Mouse (Mus musculus) heart, embryonic 15.5 days (tissue): ENCODE results near the gene Rxfp2. TPM values are rescaled to one million over a fixed set of nuclear protein-coding genes. Genes with fewer than 3 reads are reported as not detected.
A peak's percentile ranks its signal among the peaks of the same experiment; 100 is the strongest.

ENCODE experiments used
- ATAC-seq: fragments of 200-750 bp; cut with Nextera tagmentation; replicated peaks from 2 replicates; pipeline ENCODE4 v1.8.0; 2017; ENCODE audit warnings: low read depth, moderate TSS enrichment; ENCODE audit not compliant: insufficient number of reproducible peaks, insufficient read depth, low FRiP score
- H3K27ac ChIP-seq: fragments of 300-500 bp; sonication (generic); 2 replicates; pipeline ENCODE4 v1.5.1; 2015; ENCODE audit warnings: mild to moderate bottlenecking, inconsistent platforms
- H3K27me3 ChIP-seq: fragments of 300-500 bp; sonication (generic); 2 replicates; pipeline ENCODE4 v1.6.1; 2015; ENCODE audit warnings: inconsistent platforms
- H3K36me3 ChIP-seq: fragments of 300-500 bp; sonication (generic); 2 replicates; pipeline ENCODE4 v1.6.1; 2015; ENCODE audit warnings: mild to moderate bottlenecking, inconsistent platforms
- H3K4me1 ChIP-seq: fragments of 300-500 bp; sonication (generic); replicated peaks from 2 replicates; pipeline ENCODE4 v1.6.1; 2015; ENCODE audit warnings: inconsistent platforms
- H3K4me2 ChIP-seq: fragments of 300-500 bp; sonication (generic); 2 replicates; pipeline ENCODE4 v1.6.1; 2015; ENCODE audit warnings: inconsistent platforms, mild to moderate bottlenecking, moderate library complexity
- H3K4me3 ChIP-seq: fragments of 300-500 bp; sonication (generic); 2 replicates; pipeline ENCODE4 v1.5.1; 2015; ENCODE audit warnings: mild to moderate bottlenecking, inconsistent platforms
- H3K9ac ChIP-seq: fragments of 300-500 bp; sonication (generic); 2 replicates; pipeline ENCODE4 v1.6.1; 2015; ENCODE audit warnings: mild to moderate bottlenecking, inconsistent platforms
- H3K9me3 ChIP-seq: fragments of 300-500 bp; sonication (generic); replicated peaks from 2 replicates; pipeline ENCODE4 v1.6.1; 2016; ENCODE audit warnings: inconsistent platforms
- WGBS: fragments of 180-500 bp; shearing (Covaris S2); methylation state at CpG from one replicate; pipeline ENCODE4 v1.1.7; 2015; ENCODE audit warnings: mixed read lengths; 5-methylcytosine and 5-hydroxymethylcytosine counted together
- polyA plus RNA-seq: library from polyadenylated mRNA; unstranded; fragments of >200 nt; fragmentation: Nextera tagmentation; extraction: Ambion mirVana; gene quantifications from 2 replicates; pipeline ENCODE4 v1.2.1, GENCODE M21; 2015

Rxfp2 gene
- polyA plus RNA-seq, 1 experiment from 2014 or later = 0.31 TPM

DNA sequence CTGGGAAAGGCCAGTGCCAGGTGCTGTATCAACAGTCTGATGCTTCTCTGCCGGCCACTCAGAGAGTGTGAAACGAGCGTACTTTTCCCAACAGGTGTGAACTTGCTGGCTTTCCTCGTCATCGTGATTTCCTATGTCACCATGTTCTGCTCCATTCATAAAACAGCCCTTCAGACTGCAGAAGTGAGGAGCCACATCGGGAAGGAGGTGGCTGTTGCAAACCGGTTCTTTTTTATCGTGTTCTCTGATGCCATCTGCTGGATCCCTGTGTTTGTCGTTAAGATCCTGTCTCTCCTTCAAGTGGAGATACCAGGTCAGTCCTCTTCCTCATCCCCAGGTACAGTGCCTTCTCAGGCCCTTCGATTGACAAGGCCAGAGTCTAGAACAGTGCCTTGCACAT, 51.6 kb downstream of the Rxfp2 start:
- Histone ChIP-seq H3K9me3 (no peaks in the 10 kb centered on the region), H3K27me3 (peaks cover 3% of the 10 kb centered on the region; the same call in 1 of the 2 replicates), H3K9ac (no peak overlapping the region), H3K4me3 (no peak overlapping the region), H3K4me1 (no peaks in the 10 kb centered on the region), H3K27ac (no peak overlapping the region), H3K36me3 (no peaks in the 10 kb centered on the region), H3K4me2 (0 out of 2 replicates have a peak overlapping the region, but pooled peaks have one; percentile 2)
- whole genome bisulfite sequencing = 14% methylated on average over 10 of the region's 10 CpGs
- ATAC-seq = no peak

GRCm38 (mm10) chr5:150071738-150072137, 53.3 kb downstream of the Rxfp2 start:
- Histone ChIP-seq H3K9me3 (no peaks in the 10 kb centered on the region), H3K4me3 (no peak overlapping the region), H3K27ac (no peak overlapping the region), H3K4me1 (no peaks in the 10 kb centered on the region), H3K27me3 (peaks cover 3% of the 10 kb centered on the region; the same call in 1 of the 2 replicates), H3K9ac (no peak overlapping the region), H3K4me2 (no peak overlapping the region), H3K36me3 (no peaks in the 10 kb centered on the region)
- ATAC-seq = no peak

DNA sequence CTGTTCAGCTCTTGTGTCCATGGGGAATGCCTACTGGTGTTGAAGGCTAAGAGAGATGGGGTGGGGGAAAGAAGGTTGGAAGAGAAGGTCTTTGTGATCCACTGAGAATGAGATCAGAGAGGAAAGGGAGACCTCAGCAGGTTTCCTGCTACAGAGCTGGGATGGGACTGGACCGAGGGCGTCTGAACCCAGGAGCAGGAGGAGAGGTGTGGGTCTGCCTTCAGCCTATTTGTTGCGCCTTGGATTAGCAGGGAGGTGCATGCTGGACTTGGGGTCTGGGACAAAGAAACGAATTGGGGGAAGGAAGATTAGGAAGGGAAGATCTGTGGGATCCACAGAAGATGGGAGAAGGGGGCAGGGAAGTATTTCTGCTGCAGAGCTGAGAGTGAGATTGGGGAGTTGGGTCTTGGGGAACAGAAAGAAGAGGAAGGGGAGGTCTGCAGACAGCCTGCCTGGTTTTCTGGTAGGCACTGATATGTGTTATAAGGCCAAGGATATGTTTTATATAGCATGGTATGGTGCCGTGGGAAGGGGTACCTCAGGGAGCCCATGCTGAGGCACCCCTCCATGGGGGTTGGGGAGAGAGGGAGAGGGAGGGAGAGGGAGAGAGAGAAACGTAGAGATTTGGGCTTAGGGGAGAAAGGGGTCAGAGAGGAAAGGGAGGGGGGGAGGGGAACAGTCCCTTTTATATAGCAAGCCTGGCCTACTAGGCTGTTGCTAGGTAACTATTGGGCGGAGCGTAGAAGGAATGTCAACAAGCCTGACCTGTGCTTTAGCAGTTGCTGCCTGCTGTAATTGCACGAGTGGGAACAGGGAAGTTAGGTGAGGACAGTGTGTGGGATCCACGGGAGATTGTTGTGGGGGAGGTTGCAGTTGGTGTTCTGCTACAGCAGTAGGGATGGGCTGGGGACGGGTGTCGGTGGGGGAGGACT, 61.7 kb downstream of the Rxfp2 start:
- peaks cover 6% of the 10 kb centered on the region for H3K4me1 ChIP-seq
- H3K27me3 ChIP-seq = no peaks in the 10 kb centered on the region
- H3K4me2 ChIP-seq = peak overlapping the region; percentile 30
- H3K9ac ChIP-seq = no peak overlapping the region
- 25% methylated on average over 10 of the region's 12 CpGs for WGBS
- H3K27ac ChIP-seq = no peak overlapping the region
- H3K4me3 ChIP-seq = peak overlapping the region; percentile 13; the same call in 1 of the 2 replicates
- no peak; the same call in 1 of the 2 replicates for ATAC-seq
- no peaks in the 10 kb centered on the region for H3K36me3 ChIP-seq
- no peaks in the 10 kb centered on the region for H3K9me3 ChIP-seq

- Histone ChIP-seq H3K4me3 (no peak overlapping the region), H3K4me1 (peaks cover 6% of the 10 kb centered on the region), H3K36me3 (no peaks in the 10 kb centered on the region), H3K9me3 (no peaks in the 10 kb centered on the region), H3K27ac (no peak overlapping the region), H3K9ac (no peak overlapping the region), H3K27me3 (no peaks in the 10 kb centered on the region), H3K4me2 (no peak overlapping the region)
- 79% methylated on average over 14 of the region's 14 CpGs for WGBS
- no peak for ATAC-seq
Observed at GRCm38 (mm10) chr5:150082696-150083095, 64.2 kb downstream of the Rxfp2 start.

GRCm38 (mm10) chr5:150083190-150083589, 64.7 kb downstream of the Rxfp2 start:
- ATAC-seq = no peak

GRCm38 (mm10) chr5:150097620-150098019, 79.1 kb downstream of the Rxfp2 start:
- WGBS = 8% methylated on average over 6 of the region's 6 CpGs
- no peak overlapping the region for H3K4me3 ChIP-seq
- no peaks in the 10 kb centered on the region for H3K27me3 ChIP-seq
- no peak overlapping the region for H3K27ac ChIP-seq
- no peaks in the 10 kb centered on the region for H3K36me3 ChIP-seq
- H3K9me3 ChIP-seq = no peaks in the 10 kb centered on the region
- no peak; the same call in 1 of the 2 replicates for ATAC-seq
- H3K9ac ChIP-seq = no peak overlapping the region
- no peaks in the 10 kb centered on the region for H3K4me1 ChIP-seq
- H3K4me2 ChIP-seq = peak overlapping the region; percentile 33

More at GRCm38 (mm10) chr5:150083190-150083589, 64.7 kb downstream of the Rxfp2 start:
- Histone ChIP-seq H3K9me3 (no peaks in the 10 kb centered on the region), H3K9ac (no peak overlapping the region), H3K27ac (no peak overlapping the region), H3K27me3 (no peaks in the 10 kb centered on the region), H3K4me3 (no peak overlapping the region), H3K4me2 (no peak overlapping the region), H3K4me1 (peaks cover 6% of the 10 kb centered on the region), H3K36me3 (no peaks in the 10 kb centered on the region)
- WGBS = 68% methylated on average over 5 of the region's 5 CpGs

- no peak for ATAC-seq
- no peak overlapping the region for H3K9ac ChIP-seq
- no peaks in the 10 kb centered on the region for H3K9me3 ChIP-seq
- H3K4me2 ChIP-seq = no peak overlapping the region
- no peak overlapping the region for H3K4me3 ChIP-seq
- no peak overlapping the region for H3K27ac ChIP-seq
- WGBS = 87% methylated on average over 12 of the region's 12 CpGs
- H3K27me3 ChIP-seq = no peaks in the 10 kb centered on the region
- no peaks in the 10 kb centered on the region for H3K36me3 ChIP-seq
- no peaks in the 10 kb centered on the region for H3K4me1 ChIP-seq
Observed at GRCm38 (mm10) chr5:150098754-150099153, 80.3 kb downstream of the Rxfp2 start.

DNA sequence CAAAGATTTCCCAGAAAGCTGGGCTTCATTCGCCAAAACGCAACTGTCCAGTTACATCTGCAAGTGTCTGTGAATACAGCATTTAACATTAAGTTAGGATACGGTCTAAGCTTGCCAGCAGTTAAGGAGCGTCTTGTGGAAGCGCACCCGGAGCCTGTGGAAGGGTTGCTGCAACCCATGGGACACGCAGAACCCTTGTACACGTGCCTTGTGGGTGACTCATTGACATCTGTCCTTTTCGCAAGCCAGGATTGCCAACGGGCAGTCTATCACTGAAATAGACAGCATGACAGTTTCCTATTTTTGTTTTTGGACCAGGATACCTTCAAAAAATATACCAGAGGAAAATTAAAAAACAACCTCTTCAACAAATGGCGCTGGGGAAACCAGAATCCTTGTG, 83.3 kb downstream of the Rxfp2 start:
- Histone ChIP-seq H3K9ac (no peak overlapping the region), H3K9me3 (no peaks in the 10 kb centered on the region), H3K4me2 (no peak overlapping the region), H3K27me3 (no peaks in the 10 kb centered on the region), H3K4me3 (no peak overlapping the region), H3K36me3 (no peaks in the 10 kb centered on the region), H3K27ac (no peak overlapping the region), H3K4me1 (no peaks in the 10 kb centered on the region)
- ATAC-seq = no peak
- 81% methylated on average over 11 of the region's 11 CpGs for WGBS

DNA sequence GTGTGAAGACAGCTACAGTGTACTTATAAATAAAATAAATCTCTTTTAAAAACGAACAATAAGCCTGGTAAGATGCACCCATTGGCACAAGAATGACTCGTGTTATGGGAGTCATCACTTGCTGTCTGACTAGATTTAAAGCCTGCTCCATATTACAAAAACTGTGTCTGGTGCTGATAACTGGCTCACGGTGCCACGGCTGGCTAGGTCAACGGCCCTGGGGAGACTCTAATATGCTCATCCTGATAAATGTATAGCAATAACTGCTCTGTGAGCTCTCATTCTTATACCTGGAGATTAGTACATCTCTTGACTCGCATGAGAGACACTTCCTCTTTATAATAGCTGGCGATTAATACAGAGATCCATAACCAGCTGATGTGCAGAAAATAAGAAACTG, 87.9 kb downstream of the Rxfp2 start:
- no peak for ATAC-seq
- H3K4me3 ChIP-seq = no peak overlapping the region
- no peak overlapping the region for H3K9ac ChIP-seq

GRCm38 (mm10) chr5:150111236-150111635, 92.8 kb downstream of the Rxfp2 start:
- Histone ChIP-seq H3K36me3 (no peaks in the 10 kb centered on the region), H3K4me1 (peaks cover 17% of the 10 kb centered on the region), H3K9ac (no peak overlapping the region), H3K27me3 (no peaks in the 10 kb centered on the region), H3K9me3 (no peaks in the 10 kb centered on the region), H3K4me2 (no peak overlapping the region), H3K27ac (no peak overlapping the region), H3K4me3 (no peak overlapping the region)
- WGBS = 48% methylated on average over 8 of the region's 8 CpGs
- no peak for ATAC-seq

More for the DNA sequence above, 87.9 kb downstream of the Rxfp2 start:
- H3K4me2 ChIP-seq = no peak overlapping the region
- H3K27ac ChIP-seq = no peak overlapping the region
- no peaks in the 10 kb centered on the region for H3K36me3 ChIP-seq
- H3K4me1 ChIP-seq = no peaks in the 10 kb centered on the region
- H3K27me3 ChIP-seq = no peaks in the 10 kb centered on the region
- H3K9me3 ChIP-seq = no peaks in the 10 kb centered on the region
- 85% methylated on average over 7 of the region's 7 CpGs for WGBS

DNA sequence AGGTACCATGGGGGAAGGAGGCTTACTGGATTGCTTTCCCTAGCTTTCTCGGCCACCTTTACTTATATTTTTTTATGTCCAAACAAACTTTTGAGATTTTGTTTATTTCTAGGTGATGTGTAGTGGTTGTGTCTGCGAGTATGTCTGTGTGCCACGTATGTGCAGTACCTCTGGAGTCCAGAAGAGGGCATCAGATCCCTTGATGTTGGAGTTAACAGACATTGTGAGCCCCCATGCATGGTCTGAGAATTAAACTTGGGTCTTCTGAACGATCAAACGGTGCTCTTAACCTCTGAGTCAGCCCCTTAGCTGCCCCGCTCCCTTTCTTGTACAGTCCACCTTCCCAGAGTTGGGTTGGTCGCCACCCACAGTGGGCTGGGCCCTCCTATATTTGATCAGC, 95.5 kb downstream of the Rxfp2 start:
- H3K4me2 ChIP-seq = no peak overlapping the region
- H3K9me3 ChIP-seq = no peaks in the 10 kb centered on the region
- no peak overlapping the region for H3K9ac ChIP-seq
- 77% methylated on average over 7 of the region's 7 CpGs for WGBS
- H3K27me3 ChIP-seq = no peaks in the 10 kb centered on the region
- peaks cover 27% of the 10 kb centered on the region for H3K4me1 ChIP-seq
- no peak overlapping the region for H3K27ac ChIP-seq
- no peak for ATAC-seq
- no peaks in the 10 kb centered on the region for H3K36me3 ChIP-seq
- H3K4me3 ChIP-seq = no peak overlapping the region

- Histone ChIP-seq H3K27ac (peak overlapping the region; percentile 70; the same call in 1 of the 2 replicates), H3K4me3 (no peak overlapping the region), H3K9me3 (no peaks in the 10 kb centered on the region), H3K36me3 (no peaks in the 10 kb centered on the region), H3K9ac (no peak overlapping the region), H3K27me3 (no peaks in the 10 kb centered on the region), H3K4me1 (peaks cover 33% of the 10 kb centered on the region), H3K4me2 (peak overlapping the region; percentile 26; the same call in 1 of the 2 replicates)
- no peak for ATAC-seq
- WGBS = 76% methylated on average over 4 of the region's 4 CpGs
Observed at GRCm38 (mm10) chr5:150114778-150115177, 96.3 kb downstream of the Rxfp2 start.
